In the genomic region with DNA sequence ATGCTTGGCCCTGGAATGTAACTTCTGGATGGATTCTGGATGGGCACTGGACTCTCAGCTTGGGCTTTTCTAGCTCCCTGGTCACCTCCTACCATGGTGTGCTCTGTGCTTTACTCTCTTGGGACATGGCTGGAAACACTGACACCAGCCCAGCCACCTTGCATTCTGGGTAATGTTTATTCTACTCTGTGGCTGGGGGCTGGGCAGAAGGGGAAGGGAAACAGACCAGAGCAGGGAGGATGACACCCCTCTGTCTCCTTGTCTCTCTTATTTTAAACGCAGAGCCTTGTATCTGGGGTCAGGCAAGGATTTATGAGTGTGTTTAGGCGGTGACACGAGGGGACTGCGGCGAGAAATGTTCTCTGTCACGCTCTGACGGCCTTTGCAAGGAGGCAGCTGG, we compare ENCODE assay signal across 23 mouse cellular contexts.
DNase-seq lines count a peak whose midpoint lies in the region; ATAC-seq and TF ChIP-seq lines count a peak whose summit lies in the region.
"Had no signal": no experiment of that assay in that cellular context is flagged by ENCODE, and none has a peak within 500 bp of the region (broad histone marks: within the 10 kb centered on the region; RNA-seq: fewer than 3 reads in every experiment).

No protein-coding gene starts in this region.

- peak; percentile 73 for ATAC-seq in kidney, embryonic 15.5 days (replicated peaks; ENCODE audit: low FRiP score)
- ATAC-seq in kidney, postnatal 0 days (replicated peaks; ENCODE audit: low FRiP score, low read depth) = peak; percentile 46; the same call in 1 of the 2 replicates
- ATAC-seq in midbrain, embryonic 11.5 days (ENCODE audit: low FRiP score) = no peak
- ATAC-seq in midbrain, embryonic 15.5 days (replicated peaks) = no peak
- ATAC-seq: activated CD4-positive, CD25-positive, alpha-beta regulatory T cell, adult 4 months; forebrain, embryonic 13.5 days; forebrain, embryonic 15.5 days; Patski had no signal

- H3K79me2 ChIP-seq in CH12.LX (replicated peaks; ENCODE audit: control insufficient read depth, extremely low read depth, insufficient read depth, poor library complexity, severe bottlenecking) = no peaks in the 10 kb centered on the region

- H3K36me3 ChIP-seq in kidney, embryonic 15.5 days = no peaks in the 10 kb centered on the region
- H3K36me3 ChIP-seq in kidney, postnatal 0 days (ENCODE audit: insufficient read depth, low read length) = no peaks in the 10 kb centered on the region
- H3K36me3 ChIP-seq in midbrain, embryonic 11.5 days (ENCODE audit: control insufficient read depth, insufficient read depth, low read length) = no peaks in the 10 kb centered on the region
- H3K36me3 ChIP-seq in midbrain, embryonic 15.5 days (replicated peaks) = no peaks in the 10 kb centered on the region
- H3K36me3 ChIP-seq in CH12.LX (replicated peaks in 1 of 2; ENCODE audit: control insufficient read depth in 1 of 2, insufficient read depth in 1 of 2, low read length in 1 of 2) = no peaks in the 10 kb centered on the region
- H3K36me3 ChIP-seq: embryonic facial prominence, embryonic 10.5 days; embryonic facial prominence, embryonic 12.5 days; forebrain, embryonic 15.5 days; G1E had no signal

- H3K27me3 ChIP-seq in kidney, embryonic 15.5 days = peaks cover 68% of the 10 kb centered on the region
- H3K27me3 ChIP-seq in kidney, postnatal 0 days (ENCODE audit: insufficient read depth, low read length) = peaks cover 5% of the 10 kb centered on the region
- peaks cover 5% of the 10 kb centered on the region for H3K27me3 ChIP-seq in midbrain, embryonic 11.5 days (ENCODE audit: control insufficient read depth, insufficient read depth, low read length)
- 0 out of 2 replicates have a peak, but pooled peaks cover 3% of the 10 kb centered on the region for H3K27me3 ChIP-seq in midbrain, embryonic 15.5 days (replicated peaks)
- peaks cover 87% of the 10 kb centered on the region for H3K27me3 ChIP-seq in CH12.LX (replicated peaks)
- H3K27me3 ChIP-seq: forebrain, embryonic 15.5 days had no signal

- dilution Hi-C loops in CH12.LX (cut with MboI; ENCODE audit: extremely low pct_ligation_motif_present, extremely low pct_unique_long_range_greater_than_20kb, low sequenced_read_pairs) = no loop called here

- no peak overlapping the region for H3K9ac ChIP-seq in kidney, embryonic 15.5 days
- H3K9ac ChIP-seq in kidney, postnatal 0 days (ENCODE audit: low read depth, low read length) = no peak overlapping the region
- H3K9ac ChIP-seq in midbrain, embryonic 11.5 days (ENCODE audit: low read length) = no peak overlapping the region
- H3K9ac ChIP-seq in midbrain, embryonic 15.5 days = no peak overlapping the region
- no peak overlapping the region for H3K9ac ChIP-seq in CH12.LX (ENCODE audit: insufficient read depth, low read depth)
- H3K9ac ChIP-seq: embryonic facial prominence, embryonic 12.5 days; forebrain, embryonic 13.5 days; forebrain, embryonic 15.5 days had no signal

- TF ChIP-seq EP300 in CH12.LX (IDR thresholded peaks at IDR 0.05; ENCODE audit: low read length) = peak; percentile 56; the same call in 1 of the 2 replicates

- 4% methylated on average over 7 of the region's 7 CpGs for WGBS in kidney, embryonic 15.5 days
- WGBS in kidney, postnatal 0 days = 10% methylated on average over 7 of the region's 7 CpGs
- 58% methylated on average over 7 of the region's 7 CpGs for WGBS in midbrain, embryonic 11.5 days
- WGBS in midbrain, embryonic 15.5 days = 34% methylated on average over 7 of the region's 7 CpGs

- TF ChIP-seq POLR2A in CH12.LX (IDR thresholded peaks at IDR 0.05; ENCODE audit: low read depth, low read length) = peak; percentile 17; the same call in 1 of the 2 replicates

- no peaks in the 10 kb centered on the region for H3K9me3 ChIP-seq in kidney, embryonic 15.5 days (replicated peaks)
- H3K9me3 ChIP-seq in kidney, postnatal 0 days (replicated peaks; ENCODE audit: low read length) = no peaks in the 10 kb centered on the region
- no peaks in the 10 kb centered on the region for H3K9me3 ChIP-seq in midbrain, embryonic 11.5 days (ENCODE audit: control insufficient read depth, low read length)
- H3K9me3 ChIP-seq in midbrain, embryonic 15.5 days = no peaks in the 10 kb centered on the region
- peaks cover 3% of the 10 kb centered on the region for H3K9me3 ChIP-seq in CH12.LX (replicated peaks; ENCODE audit: low read length)
- H3K9me3 ChIP-seq: embryonic facial prominence, embryonic 10.5 days; embryonic facial prominence, embryonic 12.5 days; forebrain, embryonic 13.5 days; forebrain, embryonic 15.5 days had no signal

- peaks cover 18% of the 10 kb centered on the region for H3K4me1 ChIP-seq in kidney, embryonic 15.5 days
- H3K4me1 ChIP-seq in kidney, postnatal 0 days (replicated peaks; ENCODE audit: insufficient read depth, low read length) = no peaks in the 10 kb centered on the region
- H3K4me1 ChIP-seq in midbrain, embryonic 11.5 days (ENCODE audit: control insufficient read depth, insufficient read depth, low read length) = peaks cover 5% of the 10 kb centered on the region; the same call in 1 of the 2 replicates
- peaks cover 29% of the 10 kb centered on the region for H3K4me1 ChIP-seq in midbrain, embryonic 15.5 days
- H3K4me1 ChIP-seq in CH12.LX (ENCODE audit: control insufficient read depth in 1 of 2, insufficient read depth in 2 of 2) = peaks cover 10% of the 10 kb centered on the region in 2 experiments; a peak in 3 of 4 replicates

- 0 out of 2 replicates have a peak overlapping the region, but pooled peaks have one; percentile 21 for H3K4me2 ChIP-seq in kidney, embryonic 15.5 days
- no peak overlapping the region for H3K4me2 ChIP-seq in kidney, postnatal 0 days (ENCODE audit: low read length)
- no peak overlapping the region for H3K4me2 ChIP-seq in midbrain, embryonic 11.5 days
- no peak overlapping the region for H3K4me2 ChIP-seq in midbrain, embryonic 15.5 days
- peak overlapping the region; percentile 7; the same call in 1 of the 2 replicates for H3K4me2 ChIP-seq in CH12.LX (ENCODE audit: insufficient read depth, low read depth, poor library complexity, severe bottlenecking)
- H3K4me2 ChIP-seq: embryonic facial prominence, embryonic 12.5 days; forebrain, embryonic 13.5 days; forebrain, embryonic 15.5 days had no signal

- no peak for DNase-seq in kidney, adult 8-10 months
- peak; percentile 58 for DNase-seq in kidney, postnatal 0 days (ENCODE audit: low spot score)
- no peak for DNase-seq in kidney, postnatal 14 days
- DNase-seq in midbrain, embryonic 11.5 days (ENCODE audit: low spot score, missing footprints) = peak; percentile 51
- DNase-seq in CH12.LX (ENCODE audit: extremely low read depth) = peak; percentile 55
- no peak for DNase-seq in spleen, adult 18-20 months
- DNase-seq: adrenal gland, adult 8-10 months; adrenal gland, postnatal 14 days; adrenal gland, postnatal 36 days; cerebellum, adult 11-12 months; cerebellum, adult 2 months; cerebellum, adult 9-10 months; cerebellum, postnatal 10 days; cerebellum, postnatal 25 days had no signal

- no peak overlapping the region for H3K27ac ChIP-seq in kidney, embryonic 15.5 days
- H3K27ac ChIP-seq in kidney, postnatal 0 days = no peak overlapping the region
- no peak overlapping the region for H3K27ac ChIP-seq in midbrain, embryonic 11.5 days (ENCODE audit: low read depth, low read length)
- H3K27ac ChIP-seq in midbrain, embryonic 15.5 days = no peak overlapping the region
- no peak overlapping the region for H3K27ac ChIP-seq in CH12.LX (ENCODE audit: insufficient read depth, low read depth)
- H3K27ac ChIP-seq: embryonic facial prominence, embryonic 10.5 days; embryonic facial prominence, embryonic 12.5 days; forebrain, embryonic 13.5 days; forebrain, embryonic 15.5 days had no signal

- TF ChIP-seq RAD21 in CH12.LX (IDR thresholded peaks at IDR 0.05; ENCODE audit: low read depth, low read length) = no peak

- no peak for TF ChIP-seq CTCF in kidney, postnatal 0 days (IDR thresholded peaks at IDR 0.05; ENCODE audit: low read depth)
- TF ChIP-seq CTCF in CH12.LX (conservative IDR thresholded peaks at IDR 0.05 in 1 of 2, IDR thresholded peaks at IDR 0.05 in 1 of 2; ENCODE audit: low read depth in 2 of 2, low read length in 2 of 2) = no peak

- in situ Hi-C loops in CH12.LX (cut with MboI; ENCODE audit: low pct_ligation_motif_present, low pct_unique_long_range_greater_than_20kb, low sequenced_read_pairs) = no loop called here

- no peak overlapping the region for H3K4me3 ChIP-seq in kidney, embryonic 15.5 days (replicated peaks)
- no peak overlapping the region for H3K4me3 ChIP-seq in kidney, postnatal 0 days (replicated peaks; ENCODE audit: low read depth, low read length)
- no peak overlapping the region for H3K4me3 ChIP-seq in midbrain, embryonic 11.5 days (ENCODE audit: low read depth, low read length)
- H3K4me3 ChIP-seq in midbrain, embryonic 15.5 days = no peak overlapping the region
- no peak overlapping the region for H3K4me3 ChIP-seq in CH12.LX (replicated peaks in 1 of 3; ENCODE audit: low read depth in 2 of 3, low read length in 2 of 3, poor library complexity in 1 of 3)
- H3K4me3 ChIP-seq: embryonic facial prominence, embryonic 10.5 days; embryonic facial prominence, embryonic 12.5 days; forebrain, embryonic 13.5 days; forebrain, embryonic 15.5 days had no signal

TF ChIP-seq in CH12.LX, 34 proteins besides CTCF, POLR2A, EP300 and RAD21:
- 0 out of 2 replicates have a peak, but pooled peaks have one; percentile 22 for TF ChIP-seq IRF4 (IDR thresholded peaks at IDR 0.05; ENCODE audit: low read depth, low read length)
- peak; percentile 44; the same call in 1 of the 2 replicates for TF ChIP-seq JUND (conservative IDR thresholded peaks at IDR 0.05; ENCODE audit: low read depth, low read length)
- no peak for TF ChIP-seq ELF1 (IDR thresholded peaks at IDR 0.05; ENCODE audit: low read depth, low read length)
- peak; percentile 47; the same call in 1 of the 2 replicates for TF ChIP-seq ETS1 (conservative IDR thresholded peaks at IDR 0.05; ENCODE audit: low read depth, low read length)
- TF ChIP-seq BHLHE40 (IDR thresholded peaks at IDR 0.05; ENCODE audit: low read depth, low read length) = 0 out of 2 replicates have a peak, but pooled peaks have one; percentile 22
- TF ChIP-seq JUN (IDR thresholded peaks at IDR 0.05; ENCODE audit: insufficient read depth, low read depth, low read length) = peak; percentile 79
- TF ChIP-seq CHD2 (IDR thresholded peaks at IDR 0.05; ENCODE audit: low read length) = peak; percentile 77
- TF ChIP-seq ZMIZ1 (IDR thresholded peaks at IDR 0.05; ENCODE audit: low read depth, low read length) = no peak
- no peak for TF ChIP-seq TBP (conservative IDR thresholded peaks at IDR 0.05; ENCODE audit: low read depth, low read length)

Comparison
In these comparisons a context has a peak if more than half of its experiments do, and no peak if none do; other contexts are left out.
1. H3K4me2 ChIP-seq: peak in kidney, embryonic 15.5 days (single experiment) and CH12.LX (single experiment); none in kidney, postnatal 0 days (single experiment), midbrain, embryonic 11.5 days (single experiment) and midbrain, embryonic 15.5 days (single experiment).
2. DNase-seq: peak in kidney, postnatal 0 days (single experiment), midbrain, embryonic 11.5 days (single experiment) and CH12.LX (single experiment); none in kidney, adult 8-10 months (0 of 2), kidney, postnatal 14 days (single experiment) and spleen, adult 18-20 months (0 of 2).
3. ATAC-seq: peak in kidney, embryonic 15.5 days (single experiment) and kidney, postnatal 0 days (single experiment); none in midbrain, embryonic 11.5 days (single experiment) and midbrain, embryonic 15.5 days (single experiment).